Mouse (Mus musculus) stomach, postnatal 0 days (tissue): ENCODE data around the gene 4930402F06Rik. TPM values are rescaled to one million over a fixed set of nuclear protein-coding genes. Genes with fewer than 3 reads are reported as not detected.
A peak's percentile ranks its signal among the peaks of the same experiment; 100 is the strongest.

ENCODE experiments used
- ATAC-seq: fragments of 200-750 bp; cut with Nextera tagmentation; 2 replicates; pipeline ENCODE4 v1.8.0; 2017; ENCODE audit not compliant: low FRiP score, low TSS enrichment
- DNase-seq: peaks from one replicate; pipeline ENCODE4 v3.0.0-alpha.2; 2016; ENCODE audit warnings: low spot score
- H3K27ac ChIP-seq: fragments of 300-500 bp; sonication (generic); replicated peaks from 2 replicates; pipeline ENCODE4 v1.5.1; 2014; ENCODE audit warnings: mild to moderate bottlenecking, control low read depth
- H3K27me3 ChIP-seq: fragments of 300-500 bp; sonication (generic); 2 replicates; pipeline ENCODE4 v1.6.1; 2014; ENCODE audit warnings: low read length; ENCODE audit not compliant: control insufficient read depth, insufficient read depth
- H3K36me3 ChIP-seq: fragments of 300-500 bp; sonication (generic); 2 replicates; pipeline ENCODE4 v1.6.1; 2014; ENCODE audit warnings: low read length, mixed read lengths; ENCODE audit not compliant: control insufficient read depth, insufficient read depth
- H3K4me1 ChIP-seq: fragments of 300-500 bp; sonication (generic); replicated peaks from 2 replicates; pipeline ENCODE4 v1.6.1; 2014; ENCODE audit warnings: antibody characterized with exemption; ENCODE audit not compliant: control insufficient read depth, insufficient read depth
- H3K4me2 ChIP-seq: fragments of 300-500 bp; sonication (generic); replicated peaks from 2 replicates; pipeline ENCODE4 v1.6.1; 2014; ENCODE audit warnings: low read depth, mild to moderate bottlenecking, control low read depth, moderate library complexity
- H3K4me3 ChIP-seq: fragments of 300-500 bp; sonication (generic); 2 replicates; pipeline ENCODE4 v1.5.1; 2014; ENCODE audit warnings: low read depth, low read length, control low read depth
- H3K9ac ChIP-seq: fragments of 300-500 bp; sonication (generic); 2 replicates; pipeline ENCODE4 v1.6.1; 2014; ENCODE audit warnings: mild to moderate bottlenecking, low read length, control low read depth, mixed read lengths
- H3K9me3 ChIP-seq: fragments of 300-500 bp; sonication (generic); 2 replicates; pipeline ENCODE4 v1.6.1; 2016; ENCODE audit warnings: low read length; ENCODE audit not compliant: control insufficient read depth
- CTCF ChIP-seq: IDR thresholded peaks from 2 replicates; pipeline ENCODE4 v1.5.1; 2016; ENCODE audit warnings: antibody characterized with exemption, low read depth, mild to moderate bottlenecking, moderate library complexity
- EP300 ChIP-seq: optimal IDR thresholded peaks from 2 replicates; pipeline ENCODE3; 2016; ENCODE audit warnings: antibody characterized with exemption
- WGBS: fragments of 180-500 bp; shearing (Covaris S2); extraction: QIAGEN DNeasy Blood & Tissue Kit; methylation state at CpG from one replicate; pipeline ENCODE4 v1.1.7; 2014; 5-methylcytosine and 5-hydroxymethylcytosine counted together
- polyA plus RNA-seq: library from polyadenylated mRNA; unstranded; fragments of >200 nt; fragmentation: Nextera tagmentation; extraction: Ambion mirVana; gene quantifications from 2 replicates; pipeline ENCODE4 v1.2.1, GENCODE M21; 2015

The 4930402F06Rik gene
- polyA plus RNA-seq, 1 experiment from 2014 or later: not detected

- 44% methylated on average over 6 of the region's 6 CpGs for WGBS
- no peak for ATAC-seq
- TF ChIP-seq CTCF (no peak), EP300 (no peak)
- no peaks in the 10 kb centered on the region for H3K36me3 ChIP-seq
- no peak overlapping the region for H3K4me2 ChIP-seq
- H3K9me3 ChIP-seq: no peaks in the 10 kb centered on the region
- H3K27ac ChIP-seq: peak overlapping the region; percentile 63
- no peaks in the 10 kb centered on the region for H3K27me3 ChIP-seq
- peaks cover 26% of the 10 kb centered on the region for H3K4me1 ChIP-seq
- DNase-seq: peak; percentile 61
- peak overlapping the region; percentile 43; the same call in 1 of the 2 replicates for H3K9ac ChIP-seq
- H3K4me3 ChIP-seq: no peak overlapping the region
Observed at GRCm38 (mm10) chr2:35442079-35442478, 45.1 kb upstream of the 4930402F06Rik start.

- WGBS: 69% methylated on average over 6 of the region's 6 CpGs
- H3K27ac ChIP-seq: peak overlapping the region; percentile 63; the same call in 1 of the 2 replicates
- no peaks in the 10 kb centered on the region for H3K36me3 ChIP-seq
- no peak for DNase-seq
- no peaks in the 10 kb centered on the region for H3K9me3 ChIP-seq
- no peak for TF ChIP-seq CTCF
- TF ChIP-seq EP300: no peak
- H3K4me1 ChIP-seq: peaks cover 26% of the 10 kb centered on the region
- no peak for ATAC-seq
- no peak overlapping the region for H3K4me3 ChIP-seq
- 0 out of 2 replicates have a peak overlapping the region, but pooled peaks have one; percentile 43 for H3K9ac ChIP-seq
- H3K4me2 ChIP-seq: no peak overlapping the region
- no peaks in the 10 kb centered on the region for H3K27me3 ChIP-seq
Observed at GRCm38 (mm10) chr2:35441419-35441818, 44.4 kb upstream of the 4930402F06Rik start.

- DNase-seq (no peak), ATAC-seq (no peak)
- TF ChIP-seq CTCF (no peak), EP300 (no peak)
- WGBS: 98% methylated on average over 3 of the region's 3 CpGs
- Histone ChIP-seq H3K4me2 (no peak overlapping the region), H3K27me3 (no peaks in the 10 kb centered on the region), H3K9me3 (no peaks in the 10 kb centered on the region), H3K27ac (0 out of 2 replicates have a peak overlapping the region, but pooled peaks have one; percentile 13), H3K36me3 (no peaks in the 10 kb centered on the region), H3K4me3 (no peak overlapping the region), H3K4me1 (peaks cover 21% of the 10 kb centered on the region), H3K9ac (no peak overlapping the region)
Observed at GRCm38 (mm10) chr2:35440480-35440879, 43.5 kb upstream of the 4930402F06Rik start.

- WGBS: 83% methylated on average over 2 of the region's 2 CpGs
- ATAC-seq (no peak), DNase-seq (no peak)
- H3K9me3 ChIP-seq: no peaks in the 10 kb centered on the region
- no peaks in the 10 kb centered on the region for H3K27me3 ChIP-seq
- H3K9ac ChIP-seq: no peak overlapping the region
- no peak overlapping the region for H3K4me3 ChIP-seq
- H3K36me3 ChIP-seq: no peaks in the 10 kb centered on the region
- TF ChIP-seq CTCF (no peak), EP300 (no peak)
- H3K4me1 ChIP-seq: peaks cover 24% of the 10 kb centered on the region
- H3K27ac ChIP-seq: no peak overlapping the region
- no peak overlapping the region for H3K4me2 ChIP-seq
Observed at GRCm38 (mm10) chr2:35437796-35438195, 40.8 kb upstream of the 4930402F06Rik start.

- H3K4me1 ChIP-seq: peaks cover 23% of the 10 kb centered on the region
- H3K4me3 ChIP-seq: no peak overlapping the region
- 0 out of 2 replicates have a peak overlapping the region, but pooled peaks have one; percentile 14 for H3K4me2 ChIP-seq
- no peaks in the 10 kb centered on the region for H3K27me3 ChIP-seq
- H3K36me3 ChIP-seq: no peaks in the 10 kb centered on the region
- no peak for DNase-seq
- 44% methylated on average over 6 of the region's 6 CpGs for WGBS
- peak; percentile 23; the same call in 1 of the 2 replicates for ATAC-seq
- H3K9me3 ChIP-seq: no peaks in the 10 kb centered on the region
- no peak overlapping the region for H3K9ac ChIP-seq
- TF ChIP-seq CTCF (no peak), EP300 (no peak)
- peak overlapping the region; percentile 89 for H3K27ac ChIP-seq
Observed at GRCm38 (mm10) chr2:35434576-35435123, 37.7 kb upstream of the 4930402F06Rik start.

GRCm38 (mm10) chr2:35433428-35433827 is 36.5 kb upstream of the 4930402F06Rik start:
- H3K36me3 ChIP-seq: no peaks in the 10 kb centered on the region
- peak overlapping the region; percentile 89 for H3K27ac ChIP-seq
- H3K9ac ChIP-seq: no peak overlapping the region
- no peaks in the 10 kb centered on the region for H3K27me3 ChIP-seq
- DNase-seq: no peak
- no peak overlapping the region for H3K4me3 ChIP-seq
- no peak overlapping the region for H3K4me2 ChIP-seq
- peaks cover 23% of the 10 kb centered on the region for H3K4me1 ChIP-seq
- WGBS: 48% methylated on average over 4 of the region's 4 CpGs
- TF ChIP-seq CTCF: no peak
- no peak for ATAC-seq
- H3K9me3 ChIP-seq: no peaks in the 10 kb centered on the region
